Mouse (Mus musculus) gonadal fat pad, adult 2 months (tissue): ENCODE measurements around the gene Vcpkmt. TPM values are rescaled to one million over a fixed set of nuclear protein-coding genes. Genes with fewer than 3 reads are reported as not detected.

ENCODE experiments used
- DNase-seq: peaks from one replicate; pipeline ENCODE4 v3.0.0-alpha.2; 2012; ENCODE audit warnings: low read depth
- polyA plus RNA-seq: library from polyadenylated mRNA; depleted of rRNA; stranded (reverse); fragments of >200 nt; gene quantifications from 2 replicates; pipeline ENCODE4 v1.2.3, GENCODE M21; 2012; rRNA removed

The Vcpkmt gene
- polyA plus RNA-seq, 1 experiment, result 6.4 TPM

DNA sequence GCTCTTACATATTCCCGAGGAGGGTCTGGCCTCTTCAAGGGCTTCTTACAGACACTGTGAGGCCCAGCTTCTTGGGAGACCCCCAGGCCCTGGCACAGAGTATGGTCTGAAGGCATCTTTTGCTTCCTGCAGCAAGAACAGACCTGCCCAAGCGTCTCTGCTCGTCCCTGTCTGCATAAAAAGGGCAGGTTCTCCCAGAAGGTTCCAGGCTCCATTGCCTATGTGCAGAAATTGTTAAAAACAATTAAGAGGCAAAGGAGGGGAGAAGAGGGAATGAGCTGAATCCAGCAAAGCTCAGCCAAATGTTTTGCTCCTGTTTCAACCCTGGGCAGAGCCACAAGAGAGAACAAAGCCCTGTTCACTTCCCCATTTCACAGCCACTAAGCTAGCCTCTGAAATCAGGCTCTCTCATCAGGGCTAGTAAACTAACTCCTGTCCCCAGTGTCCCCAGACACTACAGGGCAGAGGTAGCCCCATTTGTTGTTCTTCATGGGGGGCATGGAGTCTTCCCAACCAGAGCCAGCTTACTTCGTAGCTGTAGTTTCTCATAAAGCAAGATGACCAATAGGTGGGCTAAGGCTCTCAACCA lies 44.4 kb downstream of the Vcpkmt start:
- DNase-seq, result no peak

DNA sequence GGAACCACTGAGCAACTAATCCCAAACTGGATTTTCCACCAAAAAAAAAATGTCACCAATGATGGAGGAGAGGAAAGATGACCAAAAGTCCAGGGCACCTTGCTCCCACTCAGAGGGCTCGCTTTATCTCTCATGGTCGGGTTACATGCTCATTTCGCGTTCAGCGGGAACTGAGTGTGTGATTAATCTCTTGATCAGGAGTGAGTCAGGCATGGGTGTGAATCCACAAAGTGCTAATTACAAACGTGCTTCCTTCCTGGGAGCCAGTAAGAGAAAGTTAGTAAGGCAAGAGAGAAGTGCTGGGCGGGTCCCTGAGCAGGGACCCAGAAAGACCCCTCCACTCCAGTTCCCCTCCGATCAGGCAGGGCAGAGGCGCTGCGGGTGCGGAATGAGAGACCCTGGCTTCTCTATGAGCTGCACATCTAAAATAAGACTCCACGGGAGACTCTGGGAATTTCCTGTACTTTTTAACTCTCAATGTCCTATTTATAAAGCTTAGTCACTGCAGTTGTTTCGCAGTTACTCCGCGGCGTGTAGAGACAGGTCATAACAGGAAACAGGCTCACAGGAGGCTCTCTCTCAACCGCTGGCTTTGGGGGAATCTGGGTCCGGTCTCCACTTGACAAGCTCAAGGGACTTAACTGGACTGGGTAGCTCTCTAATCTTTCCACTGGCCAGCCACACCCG lies 45.0 kb downstream of the Vcpkmt start:
- peak; percentile 67 for DNase-seq

DNA sequence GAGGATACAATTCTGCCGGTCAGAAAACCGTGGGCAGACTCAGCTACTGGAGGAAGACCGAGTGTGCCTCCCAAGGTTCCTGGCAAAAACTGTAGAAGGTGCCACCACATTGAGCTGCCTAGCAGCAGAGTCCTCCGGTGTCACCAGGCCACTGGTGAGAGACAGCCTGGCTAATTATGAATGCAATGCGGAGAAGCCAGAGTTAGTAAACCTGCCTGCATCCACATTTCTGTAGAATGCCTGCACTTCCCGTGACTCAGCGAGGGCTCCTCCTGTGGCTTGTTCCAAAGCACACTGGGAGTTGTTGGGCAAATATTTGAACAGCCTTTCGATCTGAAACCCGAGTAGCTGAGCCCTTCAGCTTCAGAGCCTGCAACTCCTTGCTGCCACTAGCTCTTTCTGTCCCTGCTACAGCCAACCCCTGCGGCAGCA lies 45.6 kb downstream of the Vcpkmt start:
- no peak for DNase-seq

DNA sequence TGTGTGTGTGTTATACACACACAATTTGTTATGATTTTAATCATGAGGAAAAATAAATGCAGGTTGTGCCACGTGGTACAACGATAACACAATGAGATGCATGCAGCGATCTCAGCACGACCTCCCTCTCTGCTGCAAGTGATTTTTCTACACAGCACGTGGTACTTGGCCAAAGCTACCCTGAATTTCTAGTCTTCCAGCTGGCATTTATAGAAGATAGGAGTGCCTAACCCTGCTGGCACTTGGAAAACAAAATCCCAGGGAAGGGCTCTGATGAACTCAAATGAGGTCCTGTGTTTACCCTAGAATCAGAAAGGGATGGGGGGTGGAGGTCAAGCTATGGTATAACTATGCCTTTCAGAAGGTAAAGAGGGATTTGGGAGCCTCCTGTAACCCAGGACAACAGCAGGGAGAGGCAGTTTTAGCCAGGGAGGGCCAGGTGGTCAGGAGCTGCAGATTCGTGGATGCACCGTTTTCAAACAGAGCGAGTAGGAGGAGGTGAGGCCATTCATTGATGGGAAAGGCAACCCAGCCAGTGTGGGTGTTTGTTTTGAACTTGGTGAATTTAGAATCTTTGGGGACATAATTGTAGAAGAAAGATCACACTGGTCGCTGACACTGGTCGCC lies 46.1 kb downstream of the Vcpkmt start:
- no peak for DNase-seq

DNA sequence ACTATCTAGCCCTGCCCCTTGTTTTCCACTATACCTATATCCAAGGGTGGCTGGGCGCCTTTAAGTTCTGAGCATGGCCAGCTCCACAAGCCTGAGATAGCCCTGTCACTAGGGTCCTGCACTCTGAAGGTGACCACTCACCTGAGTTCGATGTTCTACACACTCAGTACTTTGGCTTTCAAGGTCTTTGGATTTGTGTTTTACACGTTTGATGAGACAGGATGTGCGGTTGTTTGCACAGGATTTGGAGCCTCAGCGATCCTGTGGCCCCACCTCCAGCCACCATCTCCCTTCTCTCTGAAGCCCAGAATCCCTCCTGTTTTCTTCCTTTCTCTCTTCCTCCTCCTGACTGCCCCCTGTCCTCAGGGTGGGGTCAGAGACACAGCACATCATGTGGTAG lies 49.6 kb downstream of the Vcpkmt start:
- no peak for DNase-seq

DNA sequence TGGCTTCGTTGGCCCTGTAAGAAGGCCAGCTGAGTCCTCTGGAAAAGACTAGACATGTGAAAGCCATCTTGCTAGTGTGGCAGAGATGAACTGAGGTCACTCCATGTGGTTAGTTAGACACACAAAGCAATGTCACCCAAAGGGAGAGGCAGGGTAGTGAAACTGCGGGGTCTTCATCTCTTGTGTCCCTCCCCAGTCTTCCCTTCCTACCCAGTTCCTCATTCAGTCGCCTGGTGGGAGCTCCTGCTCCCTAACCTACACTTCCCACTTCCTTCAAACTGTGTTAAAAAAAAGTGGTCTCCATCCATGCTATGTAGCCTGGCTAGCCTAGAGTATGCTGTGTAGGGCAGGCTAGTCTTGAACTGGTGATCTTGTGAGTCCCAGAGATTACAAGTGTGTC lies 50.3 kb downstream of the Vcpkmt start:
- no peak for DNase-seq

DNA sequence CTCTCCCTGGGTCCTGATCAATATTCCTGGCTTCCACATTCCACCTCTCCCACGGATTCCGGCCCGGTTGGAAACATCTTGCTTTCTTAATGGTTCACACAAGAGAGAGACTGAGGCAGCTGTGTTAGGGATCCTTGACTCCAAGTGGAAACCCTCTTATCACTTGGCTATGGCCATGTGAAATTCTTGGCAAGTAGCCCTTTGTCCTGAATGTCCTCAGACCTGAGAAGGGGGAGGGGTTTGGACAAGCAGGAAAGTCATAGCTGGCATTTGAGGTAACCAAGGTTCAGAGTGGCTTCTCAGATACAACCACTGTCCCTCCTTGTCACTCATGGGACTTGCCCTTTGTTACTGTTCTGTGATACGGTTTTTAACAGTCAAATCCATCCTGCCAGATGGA lies 50.7 kb downstream of the Vcpkmt start:
- DNase-seq, result no peak

DNA sequence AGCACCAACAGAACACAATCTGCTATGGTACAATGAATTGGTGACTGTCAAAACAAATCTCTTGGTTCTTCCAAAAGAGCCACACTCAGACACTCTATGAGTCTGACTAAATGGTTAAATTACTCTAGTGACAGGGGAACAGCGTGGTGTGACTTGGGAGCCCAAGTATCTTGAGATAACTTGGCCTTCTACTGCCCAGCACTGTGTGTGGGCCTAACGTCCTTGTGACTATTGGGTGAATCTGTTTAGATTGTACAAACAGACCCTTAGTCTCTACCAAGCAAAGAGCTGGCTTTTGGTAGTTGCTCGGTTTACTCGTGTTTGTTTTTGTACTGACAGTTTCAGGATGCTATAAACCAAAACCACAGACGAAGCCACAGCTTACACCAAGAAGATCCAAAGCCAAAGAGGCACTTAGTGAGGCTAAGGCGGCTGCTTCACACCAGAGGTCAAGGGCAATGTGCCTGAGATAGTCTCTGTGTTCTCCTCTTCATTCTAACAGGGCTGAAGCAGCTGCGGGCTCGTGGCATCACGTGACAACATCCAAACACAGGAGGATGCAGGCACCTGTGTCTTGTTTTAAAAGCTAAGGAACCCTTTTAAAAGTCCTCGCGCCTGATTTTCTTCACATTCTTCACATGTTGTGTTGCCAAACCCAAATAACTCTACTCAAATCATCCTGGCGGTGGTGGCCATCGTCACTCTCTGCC lies 53.0 kb downstream of the Vcpkmt start:
- no peak for DNase-seq

DNA sequence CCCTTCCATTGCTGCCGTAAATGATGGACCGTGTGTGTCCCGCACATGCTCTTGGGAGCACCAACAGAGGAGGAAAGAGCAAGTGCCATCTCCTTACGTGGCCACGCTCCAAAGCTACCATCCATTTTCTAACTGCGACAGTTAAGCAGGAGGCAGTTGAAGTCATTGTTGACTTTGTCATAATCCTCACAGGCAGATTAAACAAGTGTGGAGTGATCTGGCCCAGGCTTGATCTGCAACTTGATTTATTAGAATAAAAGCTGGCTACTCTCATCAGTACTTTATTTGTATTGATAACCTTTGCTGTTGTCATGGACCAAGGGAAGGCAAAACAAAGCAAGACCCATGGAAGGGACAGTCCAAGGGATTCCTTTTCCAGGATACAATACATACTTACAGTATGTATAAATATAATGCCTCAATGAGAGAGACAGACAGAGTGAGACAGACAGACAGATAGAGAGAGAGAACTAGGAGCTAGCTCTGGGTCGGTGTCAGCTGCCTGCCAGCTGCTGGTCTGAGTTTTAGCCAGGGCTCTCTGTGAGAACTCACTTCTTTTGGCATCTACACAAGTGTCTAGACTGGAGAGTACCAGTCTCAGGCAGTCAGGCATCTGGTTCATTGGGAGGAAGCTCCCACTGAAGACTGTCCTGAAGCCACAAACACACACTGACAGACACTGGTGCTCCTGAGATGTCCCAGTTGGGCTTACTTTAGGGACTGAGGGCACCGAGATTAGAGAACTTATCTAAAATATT lies 54.4 kb downstream of the Vcpkmt start:
- DNase-seq, result no peak

Other genes starting within 250 kb of the Vcpkmt start
- 6.2 and 12.9 TPM in 2 replicates for gene Nemf, start 225.9 kb downstream of the Vcpkmt start, polyA plus RNA-seq
- gene Arf6, start 210.9 kb downstream of the Vcpkmt start, polyA plus RNA-seq, result 73.3 and 116 TPM in 2 replicates
- gene Gm9887, start 210.6 kb downstream of the Vcpkmt start, polyA plus RNA-seq, result 0.35 and 1.4 TPM in 2 replicates
- 23.6 and 26.1 TPM in 2 replicates for gene Sos2, start 98.8 kb upstream of the Vcpkmt start, polyA plus RNA-seq
- 6.0 and 8.1 TPM in 2 replicates for gene L2hgdh, start 141.8 kb upstream of the Vcpkmt start, polyA plus RNA-seq
- 15.0 and 15.1 TPM in 2 replicates for gene Atp5s, start 141.9 kb upstream of the Vcpkmt start, polyA plus RNA-seq
- gene Cdkl1, start 208.2 kb upstream of the Vcpkmt start, polyA plus RNA-seq, result 2.1 and 2.2 TPM in 2 replicates